Mouse (Mus musculus) olfactory bulb, adult 2 months (tissue): ENCODE measurements at regions not wholly inside any gene's neighbourhood (a gene's known extent, or its start where the extent isn't known, plus 50 kb on each side); places are given as distances from the start of the nearest gene placed in this dataset.

Experiments
- CTCF ChIP-seq: fragments of 200-500 bp; IDR thresholded peaks from 2 replicates; pipeline ENCODE4 v1.5.1; 2012; ENCODE audit warnings: low read depth, mild to moderate bottlenecking, low read length, moderate library complexity; ENCODE audit not compliant: insufficient read depth
- POLR2A ChIP-seq: fragments of 200-500 bp; IDR thresholded peaks from 2 replicates; pipeline ENCODE4 v1.6.1; 2012; ENCODE audit warnings: mild to moderate bottlenecking, low read depth, low read length, moderate library complexity; ENCODE audit not compliant: insufficient read depth

GRCm38 (mm10) chr17:16588791-16589190 lies 475.1 kb upstream of the Zfp960 start:
- TF ChIP-seq CTCF (no peak), POLR2A (no peak)
